Mouse (Mus musculus) lung, adult 2 months (tissue): ENCODE measurements around the gene Pde2a. TPM values are rescaled to one million over a fixed set of nuclear protein-coding genes. Genes with fewer than 3 reads are reported as not detected.
A peak's percentile ranks its signal among the peaks of the same experiment; 100 is the strongest.

Experiments used
- DNase-seq: peaks from one replicate; pipeline ENCODE4 v3.0.0; 2022
- H3K4me1 ChIP-seq: fragments of 200-500 bp; 2 replicates; pipeline ENCODE4 v1.6.1; 2011; ENCODE audit warnings: low read length; ENCODE audit not compliant: control insufficient read depth, insufficient read depth
- H3K4me3 ChIP-seq: fragments of 200-500 bp; replicated peaks from 2 replicates; pipeline ENCODE3; 2011; ENCODE audit warnings: low read depth, mild to moderate bottlenecking, control low read depth, low read length; ENCODE audit errors: extremely low read depth
- CTCF ChIP-seq: fragments of 200-500 bp; IDR thresholded peaks from 2 replicates; pipeline ENCODE4 v1.5.1; 2011; ENCODE audit warnings: mild to moderate bottlenecking, low read length, control low read depth; ENCODE audit not compliant: insufficient read depth
- POLR2A ChIP-seq: fragments of 200-500 bp; IDR thresholded peaks from 2 replicates; pipeline ENCODE4 v1.6.1; 2011; ENCODE audit warnings: low read depth, mild to moderate bottlenecking, control low read depth, low read length, borderline replicate concordance; ENCODE audit errors: extremely low read depth
- WGBS: fragments of 180-500 bp; shearing (Covaris S2); methylation state at CpG from one replicate; pipeline ENCODE4 v1.1.7; 2018; 5-methylcytosine and 5-hydroxymethylcytosine counted together
- polyA plus RNA-seq: library from polyadenylated mRNA; depleted of rRNA; stranded (reverse); fragments of >200 nt; gene quantifications from 2 replicates; pipeline ENCODE4 v1.2.3, GENCODE M21; 2012; rRNA removed

Gene Pde2a
- polyA plus RNA-seq = 8.7 and 9.3 TPM in 2 replicates

DNA sequence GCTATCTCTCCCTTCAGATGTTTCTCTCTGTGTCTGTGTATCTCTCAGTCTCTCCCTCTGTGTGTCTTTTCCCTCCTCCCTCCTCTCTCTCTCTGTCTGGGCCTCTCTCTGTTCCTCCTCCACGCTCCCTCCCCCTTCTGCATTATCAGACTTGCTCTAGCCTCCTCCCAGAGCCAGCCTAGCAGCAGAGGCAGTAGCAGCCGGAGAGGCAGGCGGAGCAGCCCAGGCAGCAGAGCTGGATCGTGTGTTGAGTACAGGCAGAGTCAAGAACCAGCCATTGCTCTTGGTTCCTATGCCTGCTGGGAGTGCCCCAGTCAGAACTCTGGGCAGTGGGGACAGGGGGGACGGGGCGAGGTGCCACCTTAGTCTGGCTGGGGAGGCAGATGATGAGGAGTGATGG lies at the start of gene Pde2a:
Gene Pde2a, plus strand, starts transcription at position 163 of the 400 bp plus-strand sequence.
- no peak within 1 kb of the TSS for H3K4me3 ChIP-seq
- 13% methylated on average over 6 of the region's 6 CpGs for WGBS

DNA sequence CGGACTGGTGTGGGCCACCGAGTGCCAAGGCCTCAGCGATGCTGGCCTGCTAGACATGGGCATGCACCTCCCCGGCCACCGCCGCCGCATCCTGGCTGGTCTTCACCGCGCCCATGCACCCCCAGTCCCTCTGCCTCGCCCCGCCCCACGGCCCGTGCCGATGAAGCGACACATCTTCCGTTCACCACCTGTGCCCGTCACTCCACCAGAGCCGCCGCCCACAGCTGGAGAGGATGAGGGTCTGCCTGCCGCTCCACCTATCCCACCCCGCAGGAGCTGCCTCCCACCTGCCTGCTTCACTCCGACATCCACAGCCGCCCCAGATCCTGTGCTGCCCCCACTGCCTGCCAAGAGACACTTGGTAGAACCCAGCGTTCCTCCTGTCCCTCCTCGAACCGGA lies 48.4 kb upstream of the Pde2a start:
- 85% methylated on average over 26 of the region's 26 CpGs for WGBS

More for the DNA sequence above, at the start of gene Pde2a:
- DNase-seq = no peak
- TF ChIP-seq CTCF (no peak), POLR2A (no peak)
- no peaks in the 10 kb centered on the region for H3K4me1 ChIP-seq

DNA sequence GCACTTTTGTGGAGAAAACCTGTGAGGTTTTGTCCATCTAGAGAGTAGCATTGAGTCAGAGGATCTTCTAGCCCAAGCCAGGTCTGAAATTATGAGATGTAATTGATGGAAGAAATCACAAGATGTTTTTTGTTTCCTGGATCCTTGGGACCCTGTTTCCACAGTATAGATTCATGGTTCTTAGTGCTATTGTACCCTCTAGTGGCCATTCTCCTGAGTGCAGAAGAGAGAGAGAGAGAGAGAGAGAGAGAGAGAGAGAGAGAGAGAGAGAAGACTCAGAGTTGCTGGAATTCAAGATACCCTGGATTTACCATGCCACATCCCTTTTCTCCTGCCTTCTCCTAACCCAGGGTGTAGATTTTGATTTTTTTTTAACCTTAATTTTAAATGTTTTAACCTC lies 47.3 kb upstream of the Pde2a start:
- peak; percentile 21; the same call in 1 of the 2 replicates for TF ChIP-seq CTCF
- no peak for TF ChIP-seq POLR2A
- DNase-seq = no peak
- H3K4me3 ChIP-seq = no peak overlapping the region
- peaks cover 5% of the 10 kb centered on the region; the same call in 1 of the 2 replicates for H3K4me1 ChIP-seq

More for the DNA sequence above, 48.4 kb upstream of the Pde2a start:
- Histone ChIP-seq H3K4me1 (0 out of 2 replicates have a peak, but pooled peaks cover 3% of the 10 kb centered on the region), H3K4me3 (no peak overlapping the region)
- no peak for TF ChIP-seq CTCF
- DNase-seq = no peak

DNA sequence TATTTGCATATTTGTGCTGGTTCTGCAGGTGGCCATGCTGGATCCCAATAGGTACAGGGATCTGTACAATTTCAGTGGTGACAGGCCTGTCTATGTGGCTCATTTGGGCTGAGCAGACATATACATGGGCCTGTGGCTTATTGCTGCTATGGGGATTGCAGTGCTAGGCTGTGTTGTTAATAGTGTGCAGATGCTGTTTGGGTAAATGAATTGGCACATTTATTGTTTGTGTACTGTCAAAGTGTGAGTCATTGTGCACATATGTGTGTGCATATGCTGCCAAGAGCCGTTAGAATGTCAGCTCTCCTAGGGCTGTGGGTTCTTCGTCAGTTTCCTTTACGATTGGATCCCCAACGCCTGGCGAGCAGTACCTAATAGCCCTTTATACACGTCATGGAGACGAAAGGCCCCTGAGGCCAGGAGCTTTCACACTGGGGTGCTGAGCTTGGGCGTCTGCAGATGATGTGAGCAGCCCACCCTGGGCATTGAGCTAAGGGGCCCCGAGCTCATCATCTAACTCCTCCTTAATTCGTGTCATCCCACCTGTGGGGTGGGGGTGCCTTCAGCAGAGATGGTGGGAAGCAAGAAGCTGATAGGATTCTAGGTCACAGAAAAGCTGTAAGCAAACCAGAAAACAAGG lies 44.7 kb upstream of the Pde2a start:
- WGBS = 83% methylated on average over 10 of the region's 10 CpGs
- Histone ChIP-seq H3K4me1 (peaks cover 9% of the 10 kb centered on the region), H3K4me3 (no peak overlapping the region)
- no peak for DNase-seq
- TF ChIP-seq POLR2A (no peak), CTCF (no peak)

DNA sequence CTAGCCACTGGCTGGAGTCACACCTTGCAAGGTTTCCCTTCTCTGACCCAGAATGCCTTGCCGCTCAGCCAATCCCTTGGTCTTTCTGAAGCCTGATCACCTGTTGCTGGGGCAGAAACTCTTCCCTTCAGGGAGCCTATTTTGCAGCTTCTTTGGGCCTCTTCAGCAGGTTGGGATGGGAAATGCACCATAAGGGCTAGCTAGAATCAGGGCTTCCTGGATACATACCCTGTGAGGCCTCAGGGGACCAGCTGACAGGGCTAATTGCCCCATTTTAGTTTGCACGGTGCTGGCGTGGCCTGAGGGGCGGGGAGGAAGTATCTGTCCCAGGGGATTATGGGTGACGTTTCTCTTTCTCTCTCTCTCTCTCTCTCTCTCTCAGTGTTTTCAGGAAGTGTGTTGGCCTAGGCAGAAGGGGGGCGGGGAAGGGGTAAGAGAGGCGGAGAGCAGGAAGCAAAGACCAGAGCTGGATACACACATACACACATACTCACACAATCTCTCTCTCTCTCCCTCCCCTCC lies 43.7 kb upstream of the Pde2a start:
- TF ChIP-seq CTCF (no peak), POLR2A (peak; percentile 76; the same call in 1 of the 2 replicates)
- peaks cover 13% of the 10 kb centered on the region for H3K4me1 ChIP-seq
- peak overlapping the region; percentile 65 for H3K4me3 ChIP-seq
- DNase-seq = peak; percentile 84
- 6% methylated on average over 7 of the region's 7 CpGs for WGBS

DNA sequence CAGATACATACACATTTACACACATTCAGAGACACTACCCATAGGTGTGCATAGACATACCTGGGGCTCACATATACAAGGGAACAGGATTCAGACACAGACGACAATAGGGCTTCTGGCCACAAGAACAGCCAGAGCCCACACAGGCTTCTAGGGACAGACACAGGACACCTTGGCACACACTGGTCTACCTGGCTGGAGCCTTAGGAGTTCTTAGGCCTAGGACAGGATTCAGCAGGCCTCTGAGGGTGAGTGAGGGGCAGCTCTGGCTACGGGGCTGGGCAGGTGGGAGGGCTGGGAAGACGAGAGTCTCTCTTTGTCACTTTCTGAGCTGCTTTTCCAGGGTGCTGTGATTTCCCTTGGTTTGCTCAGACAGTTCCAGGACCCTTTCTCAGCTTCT lies 43.2 kb upstream of the Pde2a start:
- peak; percentile 43 for DNase-seq
- 27% methylated on average over 3 of the region's 3 CpGs for WGBS
- Histone ChIP-seq H3K4me1 (peaks cover 13% of the 10 kb centered on the region), H3K4me3 (peak overlapping the region; percentile 31)
- no peak for TF ChIP-seq POLR2A
- no peak for TF ChIP-seq CTCF

DNA sequence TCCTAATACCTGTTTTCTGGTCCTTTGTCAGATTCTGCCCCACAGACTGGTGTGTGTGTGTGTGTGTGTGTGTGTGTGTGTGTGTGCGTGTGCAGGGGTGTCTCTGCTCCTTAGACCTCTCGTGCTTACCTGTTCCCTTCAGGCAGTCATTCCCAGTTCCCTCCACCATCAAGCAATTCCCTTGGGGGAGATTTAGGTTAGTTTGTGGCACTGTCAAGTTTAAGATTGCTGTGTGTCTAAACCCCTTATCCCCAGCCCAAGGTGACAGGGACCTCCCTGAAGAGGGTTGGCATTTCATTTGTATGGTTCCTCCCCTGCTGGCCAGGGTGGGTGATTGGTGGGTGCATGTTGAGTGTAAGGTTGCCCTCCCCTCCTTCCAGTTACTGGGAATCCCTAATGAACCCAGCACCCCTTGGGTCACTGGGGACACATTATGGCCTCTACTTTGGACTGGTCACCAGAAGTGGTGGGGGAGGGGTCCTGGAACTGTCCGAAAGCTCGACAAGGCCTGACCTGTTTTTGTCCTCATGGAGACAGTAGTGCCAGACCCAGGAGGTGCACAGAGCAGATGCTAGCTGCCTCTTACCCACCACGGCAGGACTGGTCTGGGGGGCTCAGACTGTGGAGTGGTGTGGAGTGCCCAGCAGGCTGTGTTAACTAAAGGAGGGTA lies 42.6 kb upstream of the Pde2a start:
- TF ChIP-seq POLR2A (no peak), CTCF (no peak)
- no peak for DNase-seq
- WGBS = 41% methylated on average over 5 of the region's 5 CpGs
- Histone ChIP-seq H3K4me1 (peaks cover 13% of the 10 kb centered on the region), H3K4me3 (peak overlapping the region; percentile 27)

DNA sequence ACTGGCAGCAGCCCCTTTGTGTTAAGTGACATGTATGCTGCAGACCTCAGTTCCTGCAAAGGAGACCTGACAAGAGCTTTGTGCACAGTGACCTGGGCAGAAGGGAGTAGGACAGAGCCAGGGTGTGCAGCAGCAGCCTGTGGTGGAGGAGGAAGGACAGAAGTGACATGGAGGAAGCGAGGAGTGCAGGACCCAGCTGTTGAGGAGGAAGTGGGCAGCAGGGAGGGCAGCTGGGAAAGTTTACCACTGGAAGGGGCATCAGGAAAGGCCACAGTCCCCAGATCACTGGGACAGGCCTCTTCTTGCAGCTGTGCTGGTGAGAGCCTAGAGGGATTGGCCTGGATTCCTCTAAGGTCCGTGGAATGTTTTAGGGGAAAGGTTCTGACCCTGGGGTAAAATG lies 41.8 kb upstream of the Pde2a start:
- no peak for DNase-seq

DNA sequence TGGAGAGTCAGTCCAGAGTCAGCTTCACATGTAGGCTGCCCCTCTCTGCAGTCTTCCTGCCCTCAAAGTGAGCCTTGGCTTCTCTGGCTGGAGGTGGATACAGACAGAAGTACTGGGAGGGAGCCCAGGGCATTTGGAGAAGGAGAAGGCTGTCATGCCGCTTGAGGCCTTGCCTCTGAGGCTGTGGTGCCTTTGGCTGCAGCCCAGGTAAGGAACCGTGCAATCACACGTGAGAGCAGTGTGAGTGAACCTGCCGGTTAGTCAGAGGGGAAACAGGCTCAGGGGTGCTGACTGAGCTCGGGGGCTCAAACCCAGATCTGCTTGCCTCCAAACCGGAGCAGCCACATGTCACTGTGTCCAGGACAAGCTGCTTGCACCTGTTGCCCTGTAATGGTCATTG lies 40.0 kb upstream of the Pde2a start:
- Histone ChIP-seq H3K4me1 (peaks cover 27% of the 10 kb centered on the region), H3K4me3 (no peak overlapping the region)
- DNase-seq = no peak
- no peak for TF ChIP-seq CTCF
- TF ChIP-seq POLR2A = no peak
- WGBS = 70% methylated on average over 6 of the region's 6 CpGs

More for the DNA sequence above, 41.8 kb upstream of the Pde2a start:
- Histone ChIP-seq H3K4me3 (no peak overlapping the region), H3K4me1 (peaks cover 17% of the 10 kb centered on the region)
- WGBS = 53% methylated on average over 2 of the region's 2 CpGs
- TF ChIP-seq POLR2A = no peak
- TF ChIP-seq CTCF = no peak

DNA sequence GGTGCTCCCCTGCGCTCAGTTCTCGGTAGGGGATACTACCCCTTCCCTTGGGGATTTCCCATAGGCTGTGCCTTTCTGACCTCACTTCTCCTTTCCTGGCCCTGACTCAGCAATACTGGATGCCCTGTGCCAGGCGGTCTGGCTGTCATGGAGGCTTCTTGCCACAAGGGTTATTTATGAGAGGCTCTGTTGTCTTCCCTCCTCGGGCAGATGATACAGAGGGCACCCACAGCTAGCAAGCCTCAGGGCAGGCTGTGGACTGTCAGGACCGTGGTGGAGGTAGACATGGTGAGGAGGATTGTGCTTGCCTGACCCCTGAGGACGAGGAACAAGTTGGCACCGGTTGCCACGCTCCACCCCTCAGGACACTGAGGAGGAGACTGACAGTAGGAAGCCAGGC lies 39.1 kb upstream of the Pde2a start:
- no peak overlapping the region for H3K4me3 ChIP-seq
- TF ChIP-seq CTCF (no peak), POLR2A (no peak)
- 49% methylated on average over 8 of the region's 8 CpGs for WGBS

More for the DNA sequence above, 39.1 kb upstream of the Pde2a start:
- peaks cover 26% of the 10 kb centered on the region for H3K4me1 ChIP-seq
- DNase-seq = no peak
